Mouse (Mus musculus) CD4-positive, CD25-positive, alpha-beta regulatory T cell (primary cell): ENCODE data around the gene Olfr814. TPM values are rescaled to one million over a fixed set of nuclear protein-coding genes. Genes with fewer than 3 reads are reported as not detected.

ENCODE experiments used
- polyA plus RNA-seq: library from polyadenylated mRNA; unstranded; fragments of 100-300 nt; shearing (Covaris generic); gene quantifications from one replicate; pipeline ENCODE4 v1.2.1, GENCODE M21; 2017

Olfr814 gene
- 0.06 TPM for polyA plus RNA-seq

DNA sequence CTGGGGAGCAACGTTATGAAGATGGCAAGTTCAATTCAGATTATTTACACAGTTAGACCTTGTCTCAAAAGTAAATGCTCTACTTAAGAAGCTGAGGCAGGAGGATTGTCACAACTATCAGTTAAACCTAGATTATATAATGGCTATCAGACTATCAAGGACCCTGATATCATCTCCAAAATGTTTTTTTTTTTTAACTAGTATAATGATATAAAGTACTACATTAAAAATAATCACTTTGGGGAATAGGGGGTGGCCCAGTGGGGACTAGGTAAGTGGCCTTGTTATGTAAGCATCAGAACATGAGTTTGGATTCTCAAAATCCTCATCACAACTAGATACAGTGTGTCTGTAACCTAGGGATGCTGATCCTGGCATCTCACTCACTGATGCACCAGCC lies at the start of gene Olfr814:
Gene Olfr814 (minus strand): TSS at position 101 of the 400 bp plus-strand sequence.

DNA sequence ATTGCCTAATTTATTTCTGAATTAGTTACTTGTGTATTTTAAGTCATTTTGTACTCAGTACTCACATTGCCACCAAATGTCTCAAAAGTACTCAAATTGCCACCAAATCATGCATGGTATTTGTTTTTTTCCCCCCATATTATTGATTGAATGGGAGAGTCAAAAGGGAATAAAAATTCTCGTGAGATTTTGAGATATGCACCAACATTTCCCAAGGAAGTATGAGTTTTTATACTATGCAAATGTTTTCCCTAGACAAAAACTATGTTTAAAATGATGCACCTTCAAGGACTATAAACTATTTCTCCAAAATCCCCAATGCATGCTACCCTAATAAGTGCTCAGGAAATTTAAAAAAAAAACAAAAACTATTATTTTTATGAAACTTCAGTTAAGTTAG lies 35.8 kb upstream of the Olfr814 start, which contains the start of gene Olfr816:
Gene Olfr816 (minus strand): TSS at position 101 of the 400 bp plus-strand sequence.

DNA sequence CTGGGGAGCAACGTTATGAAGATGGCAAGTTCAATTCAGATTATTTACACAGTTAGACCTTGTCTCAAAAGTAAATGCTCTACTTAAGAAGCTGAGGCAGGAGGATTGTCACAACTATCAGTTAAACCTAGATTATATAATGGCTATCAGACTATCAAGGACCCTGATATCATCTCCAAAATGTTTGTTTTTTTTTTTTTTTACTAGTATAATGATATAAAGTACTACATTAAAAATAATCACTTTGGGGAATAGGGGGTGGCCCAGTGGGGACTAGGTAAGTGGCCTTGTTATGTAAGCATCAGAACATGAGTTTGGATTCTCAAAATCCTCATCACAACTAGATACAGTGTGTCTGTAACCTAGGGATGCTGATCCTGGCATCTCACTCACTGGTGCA lies 26.1 kb upstream of the Olfr814 start, which contains the start of gene Olfr815:
Gene Olfr815 (minus strand): TSS at position 101 of the 400 bp plus-strand sequence.

DNA sequence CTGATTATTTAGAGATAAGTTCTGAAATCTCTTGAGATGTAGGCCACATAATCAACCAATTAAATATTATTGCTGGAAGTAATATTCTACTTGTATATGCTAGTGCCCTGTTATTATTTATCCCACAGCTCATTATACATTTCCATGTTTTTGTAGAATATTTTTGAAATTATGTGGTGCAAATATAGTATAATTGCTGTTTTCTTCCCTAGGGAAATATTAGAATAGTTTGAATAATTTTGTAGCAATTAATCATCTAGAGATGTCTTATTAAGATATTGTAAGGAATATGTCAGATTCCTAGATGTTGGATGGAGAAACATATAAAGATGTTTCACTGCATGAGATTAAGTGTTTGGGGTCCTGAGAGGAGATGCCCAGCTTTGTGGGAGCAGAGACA lies 24.6 kb downstream of the Olfr814 start, which contains the start of gene Olfr813:
Gene Olfr813 (plus strand): TSS at position 301 of the 400 bp plus-strand sequence.

DNA sequence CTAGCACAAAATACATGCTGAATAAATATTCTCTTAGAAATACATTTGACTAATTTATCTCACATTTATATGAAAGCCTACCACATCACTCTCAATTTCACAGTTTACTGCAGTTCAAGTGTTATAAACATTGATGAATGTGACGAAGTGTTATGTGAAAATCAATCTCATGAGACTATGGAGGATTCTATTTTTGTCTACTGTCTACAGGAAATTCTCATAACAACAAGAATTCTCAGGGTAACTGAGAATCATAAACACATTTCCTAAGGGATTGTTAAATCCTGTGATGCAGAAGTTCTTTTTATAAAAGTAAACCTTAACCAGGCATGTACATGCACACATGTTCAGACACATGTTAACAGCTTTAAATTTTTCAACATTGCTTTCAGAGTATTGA lies 33.7 kb downstream of the Olfr814 start, which contains the start of gene Olfr812:
Gene Olfr812 (minus strand): TSS at position 101 of the 400 bp plus-strand sequence.

Other genes starting within 250 kb of the Olfr814 start
- not detected for gene Olfr799, start 242.4 kb downstream of the Olfr814 start, polyA plus RNA-seq
- not detected for gene Olfr800, start 222.2 kb downstream of the Olfr814 start, polyA plus RNA-seq
- gene Olfr801, start 206.0 kb downstream of the Olfr814 start, polyA plus RNA-seq = not detected
- gene Olfr802, start 191.7 kb downstream of the Olfr814 start, polyA plus RNA-seq = not detected
- not detected for gene Olfr803, start 185.6 kb downstream of the Olfr814 start, polyA plus RNA-seq
- not detected for gene Olfr804, start 176.6 kb downstream of the Olfr814 start, polyA plus RNA-seq
- gene Olfr805, start 150.5 kb downstream of the Olfr814 start, polyA plus RNA-seq = not detected
- not detected for gene Olfr806, start 137.9 kb downstream of the Olfr814 start, polyA plus RNA-seq
- not detected for gene Olfr807, start 122.1 kb downstream of the Olfr814 start, polyA plus RNA-seq
- not detected for gene Olfr808, start 114.4 kb downstream of the Olfr814 start, polyA plus RNA-seq
- not detected for gene Olfr809, start 105.2 kb downstream of the Olfr814 start, polyA plus RNA-seq
- not detected for gene Olfr810, start 84.9 kb downstream of the Olfr814 start, polyA plus RNA-seq
- not detected for gene Olfr811, start 75.5 kb downstream of the Olfr814 start, polyA plus RNA-seq
- gene Olfr812, start 33.8 kb downstream of the Olfr814 start, polyA plus RNA-seq = not detected
- gene Olfr813, start 24.5 kb downstream of the Olfr814 start, polyA plus RNA-seq = not detected
- not detected for gene Olfr815, start 26.0 kb upstream of the Olfr814 start, polyA plus RNA-seq
- 0.11 TPM for gene Olfr816, start 35.7 kb upstream of the Olfr814 start, polyA plus RNA-seq
- gene Olfr818, start 69.2 kb upstream of the Olfr814 start, polyA plus RNA-seq = not detected
- not detected for gene Olfr819, start 87.4 kb upstream of the Olfr814 start, polyA plus RNA-seq
- gene Olfr247, start 96.3 kb upstream of the Olfr814 start, polyA plus RNA-seq = not detected
- 0.08 TPM for gene Gm10310, start 105.2 kb upstream of the Olfr814 start, polyA plus RNA-seq
- not detected for gene Olfr820, start 132.8 kb upstream of the Olfr814 start, polyA plus RNA-seq
- not detected for gene Olfr821, start 150.5 kb upstream of the Olfr814 start, polyA plus RNA-seq
- gene Olfr822, start 191.4 kb upstream of the Olfr814 start, polyA plus RNA-seq = 0.26 TPM
- gene Olfr823, start 235.5 kb upstream of the Olfr814 start, polyA plus RNA-seq = not detected